Mouse (Mus musculus): ENCODE data around the gene Arhgap32. TPM values are rescaled to one million over a fixed set of nuclear protein-coding genes. Genes with fewer than 3 reads are reported as not detected.

The Arhgap32 gene
- polyA plus RNA-seq, 1 experiment, result 59.2 TPM

- no peaks in the 10 kb centered on the region for H3K9me3 ChIP-seq (replicated peaks; ENCODE audit: control insufficient read depth, insufficient read depth, low read length, poor library complexity, severe bottlenecking)
- H3K4me3 ChIP-seq (ENCODE audit: low read depth, low read length), result no peak overlapping the region
- TF ChIP-seq POLR2A (IDR thresholded peaks at IDR 0.05; ENCODE audit: insufficient read depth, low read length) (no peak), CTCF (IDR thresholded peaks at IDR 0.05; ENCODE audit: low read depth, low read length) (no peak), EP300 (IDR thresholded peaks at IDR 0.05; ENCODE audit: insufficient read depth, low read depth, low read length) (no peak)
- H3K9ac ChIP-seq (ENCODE audit: low read depth, poor library complexity, severe bottlenecking), result no peak overlapping the region
- H3K4me1 ChIP-seq (ENCODE audit: control insufficient read depth, insufficient read depth, low read length), result peaks cover 2% of the 10 kb centered on the region
- H3K36me3 ChIP-seq (ENCODE audit: control insufficient read depth, insufficient read depth, low read length, poor library complexity, severe bottlenecking), result no peaks in the 10 kb centered on the region
- no peak overlapping the region for H3K27ac ChIP-seq (ENCODE audit: insufficient read depth, low read length)
- H3K27me3 ChIP-seq (ENCODE audit: control insufficient read depth, insufficient read depth, low read length, poor library complexity, severe bottlenecking), result no peaks in the 10 kb centered on the region
Measured at GRCm38 (mm10) chr9:32216820-32217567, 101.1 kb downstream of the Arhgap32 start.

DNA sequence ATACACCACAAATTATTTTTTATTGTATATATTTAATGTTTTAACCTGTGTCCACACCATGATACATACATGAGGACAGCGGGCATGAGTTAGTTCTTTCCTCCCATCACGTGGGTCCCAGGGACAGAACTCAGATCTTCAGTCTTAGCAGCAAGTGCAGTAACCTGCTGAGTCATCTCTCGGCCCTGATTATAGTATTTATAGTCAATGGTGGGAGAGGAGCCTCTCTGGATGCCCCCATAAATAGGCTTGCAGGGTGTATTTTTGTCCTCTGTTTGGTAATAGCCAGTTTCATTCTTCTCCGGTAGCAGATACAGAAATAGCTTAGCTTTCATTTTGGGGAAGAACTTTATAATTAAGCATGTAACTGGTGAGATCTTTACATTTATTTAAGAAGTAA is 103.5 kb downstream of the Arhgap32 start:
- H3K4me3 ChIP-seq (ENCODE audit: low read depth, low read length), result no peak overlapping the region
- no peaks in the 10 kb centered on the region for H3K27me3 ChIP-seq (ENCODE audit: control insufficient read depth, insufficient read depth, low read length, poor library complexity, severe bottlenecking)

DNA sequence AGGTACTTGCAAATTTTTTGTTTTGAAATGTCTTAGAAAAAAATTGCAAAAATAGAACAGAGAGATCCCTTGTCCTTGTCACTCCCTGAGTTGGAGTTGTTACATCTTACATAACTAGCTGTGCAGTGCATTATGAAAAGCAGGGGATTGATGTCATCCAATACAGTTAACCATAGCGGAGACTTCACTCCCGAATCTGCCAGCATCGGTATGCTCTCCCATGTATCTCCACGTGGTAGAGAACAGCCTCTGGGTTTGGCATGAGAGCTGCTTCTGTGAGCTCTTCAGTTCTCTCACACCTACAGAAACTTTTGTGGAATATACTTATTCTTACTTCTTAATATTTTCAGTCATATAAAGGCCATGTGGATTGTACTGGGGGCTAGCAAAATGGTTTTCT is 106.2 kb downstream of the Arhgap32 start:
- Histone ChIP-seq H3K9me3 (replicated peaks; ENCODE audit: control insufficient read depth, insufficient read depth, low read length, poor library complexity, severe bottlenecking) (no peaks in the 10 kb centered on the region), H3K4me1 (ENCODE audit: control insufficient read depth, insufficient read depth, low read length) (peaks cover 8% of the 10 kb centered on the region), H3K36me3 (ENCODE audit: control insufficient read depth, insufficient read depth, low read length, poor library complexity, severe bottlenecking) (no peaks in the 10 kb centered on the region), H3K27ac (ENCODE audit: insufficient read depth, low read length) (no peak overlapping the region), H3K27me3 (ENCODE audit: control insufficient read depth, insufficient read depth, low read length, poor library complexity, severe bottlenecking) (no peaks in the 10 kb centered on the region), H3K9ac (ENCODE audit: low read depth, poor library complexity, severe bottlenecking) (no peak overlapping the region), H3K4me3 (ENCODE audit: low read depth, low read length) (no peak overlapping the region)
- TF ChIP-seq EP300 (IDR thresholded peaks at IDR 0.05; ENCODE audit: insufficient read depth, low read depth, low read length) (no peak), CTCF (IDR thresholded peaks at IDR 0.05; ENCODE audit: low read depth, low read length) (no peak), POLR2A (IDR thresholded peaks at IDR 0.05; ENCODE audit: insufficient read depth, low read length) (no peak)

More for the DNA sequence above, 103.5 kb downstream of the Arhgap32 start:
- TF ChIP-seq POLR2A (IDR thresholded peaks at IDR 0.05; ENCODE audit: insufficient read depth, low read length) (no peak), EP300 (IDR thresholded peaks at IDR 0.05; ENCODE audit: insufficient read depth, low read depth, low read length) (no peak), CTCF (IDR thresholded peaks at IDR 0.05; ENCODE audit: low read depth, low read length) (no peak)
- H3K9ac ChIP-seq (ENCODE audit: low read depth, poor library complexity, severe bottlenecking), result no peak overlapping the region
- peaks cover 8% of the 10 kb centered on the region for H3K4me1 ChIP-seq (ENCODE audit: control insufficient read depth, insufficient read depth, low read length)
- no peaks in the 10 kb centered on the region for H3K9me3 ChIP-seq (replicated peaks; ENCODE audit: control insufficient read depth, insufficient read depth, low read length, poor library complexity, severe bottlenecking)
- no peak overlapping the region for H3K27ac ChIP-seq (ENCODE audit: insufficient read depth, low read length)
- no peaks in the 10 kb centered on the region for H3K36me3 ChIP-seq (ENCODE audit: control insufficient read depth, insufficient read depth, low read length, poor library complexity, severe bottlenecking)

DNA sequence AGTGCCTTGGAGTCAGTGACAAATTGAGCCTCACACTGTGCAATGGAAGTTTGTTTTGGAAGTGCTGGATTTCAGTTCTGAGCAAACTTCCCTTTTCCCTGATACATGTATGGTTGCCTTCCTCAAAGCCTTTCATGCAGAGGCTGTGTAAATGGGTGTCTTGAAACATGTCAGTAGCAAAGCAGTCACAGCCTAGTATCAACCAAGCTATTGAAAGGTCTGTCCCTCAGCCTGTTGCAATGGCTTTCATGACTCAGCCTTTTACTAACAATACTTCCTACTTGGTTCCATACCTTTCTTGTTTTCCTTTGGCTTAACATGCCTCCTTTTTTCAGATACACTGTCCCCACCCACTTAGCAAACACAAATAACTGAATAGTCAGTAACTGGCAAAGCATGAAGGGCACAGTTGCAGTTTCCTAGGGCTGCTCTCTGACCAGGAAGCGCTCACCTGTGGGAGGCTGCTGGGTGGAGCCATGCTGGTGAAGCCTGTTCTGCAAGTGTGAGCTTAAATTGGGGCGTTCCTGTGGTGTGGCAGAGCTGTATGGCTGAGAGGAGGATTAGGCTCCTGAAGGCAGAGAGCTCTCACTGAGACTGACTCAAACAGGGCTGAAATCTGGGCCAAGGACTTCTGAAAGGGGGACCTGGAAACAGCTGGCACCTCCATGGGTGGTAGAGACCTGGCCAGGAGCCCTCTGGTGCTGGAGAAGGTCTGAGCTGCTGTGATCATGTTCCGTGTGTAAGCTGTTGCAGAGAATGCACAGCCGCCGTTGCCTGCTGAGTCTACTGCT is 108.0 kb downstream of the Arhgap32 start:
- Histone ChIP-seq H3K4me1 (ENCODE audit: control insufficient read depth, insufficient read depth, low read length) (peaks cover 8% of the 10 kb centered on the region), H3K9me3 (replicated peaks; ENCODE audit: control insufficient read depth, insufficient read depth, low read length, poor library complexity, severe bottlenecking) (no peaks in the 10 kb centered on the region), H3K27ac (ENCODE audit: insufficient read depth, low read length) (peak overlapping the region; percentile 78), H3K36me3 (ENCODE audit: control insufficient read depth, insufficient read depth, low read length, poor library complexity, severe bottlenecking) (no peaks in the 10 kb centered on the region), H3K4me3 (ENCODE audit: low read depth, low read length) (0 out of 2 replicates have a peak overlapping the region, but pooled peaks have one; percentile 4), H3K27me3 (ENCODE audit: control insufficient read depth, insufficient read depth, low read length, poor library complexity, severe bottlenecking) (no peaks in the 10 kb centered on the region), H3K9ac (ENCODE audit: low read depth, poor library complexity, severe bottlenecking) (no peak overlapping the region)
- TF ChIP-seq EP300 (IDR thresholded peaks at IDR 0.05; ENCODE audit: insufficient read depth, low read depth, low read length), result peak; percentile 61; the same call in 1 of the 2 replicates
- TF ChIP-seq POLR2A (IDR thresholded peaks at IDR 0.05; ENCODE audit: insufficient read depth, low read length), result no peak

DNA sequence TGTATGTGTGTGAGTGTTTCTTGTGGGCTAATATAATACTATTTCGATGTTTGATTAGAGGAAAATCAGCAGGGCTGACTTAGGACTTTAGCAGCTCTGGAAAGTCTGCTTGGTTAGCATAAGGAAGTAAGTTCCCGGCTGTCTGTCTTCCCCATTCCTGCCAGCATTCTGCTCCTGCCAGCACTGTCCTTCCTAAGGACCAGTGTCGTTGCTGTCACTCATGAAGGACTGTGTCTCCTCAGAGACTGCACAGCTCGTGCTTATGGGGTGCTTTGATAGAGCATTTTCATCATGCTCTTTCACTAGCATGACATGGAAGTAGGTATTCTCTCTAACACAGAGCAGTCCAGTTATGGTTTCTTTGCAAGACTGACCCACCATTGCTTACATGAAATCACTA is 109.0 kb downstream of the Arhgap32 start:
- H3K4me3 ChIP-seq (ENCODE audit: low read depth, low read length), result no peak overlapping the region
- H3K4me1 ChIP-seq (ENCODE audit: control insufficient read depth, insufficient read depth, low read length), result peaks cover 8% of the 10 kb centered on the region
- H3K36me3 ChIP-seq (ENCODE audit: control insufficient read depth, insufficient read depth, low read length, poor library complexity, severe bottlenecking), result no peaks in the 10 kb centered on the region
- H3K27ac ChIP-seq (ENCODE audit: insufficient read depth, low read length), result no peak overlapping the region
- no peaks in the 10 kb centered on the region for H3K9me3 ChIP-seq (replicated peaks; ENCODE audit: control insufficient read depth, insufficient read depth, low read length, poor library complexity, severe bottlenecking)
- no peak overlapping the region for H3K9ac ChIP-seq (ENCODE audit: low read depth, poor library complexity, severe bottlenecking)
- H3K27me3 ChIP-seq (ENCODE audit: control insufficient read depth, insufficient read depth, low read length, poor library complexity, severe bottlenecking), result no peaks in the 10 kb centered on the region
- TF ChIP-seq POLR2A (IDR thresholded peaks at IDR 0.05; ENCODE audit: insufficient read depth, low read length), result no peak

- H3K4me3 ChIP-seq (ENCODE audit: low read depth, low read length), result no peak overlapping the region
- no peaks in the 10 kb centered on the region for H3K9me3 ChIP-seq (replicated peaks; ENCODE audit: control insufficient read depth, insufficient read depth, low read length, poor library complexity, severe bottlenecking)
- peaks cover 8% of the 10 kb centered on the region for H3K4me1 ChIP-seq (ENCODE audit: control insufficient read depth, insufficient read depth, low read length)
Measured at GRCm38 (mm10) chr9:32225584-32225983, 109.6 kb downstream of the Arhgap32 start.

More at GRCm38 (mm10) chr9:32225584-32225983, 109.6 kb downstream of the Arhgap32 start:
- H3K27me3 ChIP-seq (ENCODE audit: control insufficient read depth, insufficient read depth, low read length, poor library complexity, severe bottlenecking), result no peaks in the 10 kb centered on the region
- H3K36me3 ChIP-seq (ENCODE audit: control insufficient read depth, insufficient read depth, low read length, poor library complexity, severe bottlenecking), result no peaks in the 10 kb centered on the region
- H3K9ac ChIP-seq (ENCODE audit: low read depth, poor library complexity, severe bottlenecking), result no peak overlapping the region
- H3K27ac ChIP-seq (ENCODE audit: insufficient read depth, low read length), result no peak overlapping the region
- TF ChIP-seq EP300 (IDR thresholded peaks at IDR 0.05; ENCODE audit: insufficient read depth, low read depth, low read length) (no peak), POLR2A (IDR thresholded peaks at IDR 0.05; ENCODE audit: insufficient read depth, low read length) (no peak), CTCF (IDR thresholded peaks at IDR 0.05; ENCODE audit: low read depth, low read length) (no peak)

Measured in ES-Bruce4 (cell line).